Mouse (Mus musculus): ENCODE data around the gene Tmprss7.

- TF ChIP-seq POLR2A (IDR thresholded peaks at IDR 0.05; ENCODE audit: low read depth, low read length) (peak; percentile 66), CTCF (IDR thresholded peaks at IDR 0.05; ENCODE audit: extremely low read depth, insufficient read length, insufficient replicate concordance, low read depth, low read length) (no peak)
Observed at GRCm38 (mm10) chr16:45653934-45654332, 39.5 kb downstream of the Tmprss7 start, which contains the start of gene BC016579.

All from small intestine, adult 2 months (tissue).